ENCODE assay signal across 8 mouse cellular contexts in genomic region chr6:108784056-108784455, GRCm38 (mm10). TPM values are rescaled to one million over a fixed set of nuclear protein-coding genes. Genes with fewer than 3 reads are reported as not detected.
A peak's percentile ranks its signal among the peaks of the same experiment; 100 is the strongest.
DNase-seq lines count a peak whose midpoint lies in the region; ATAC-seq and TF ChIP-seq lines count a peak whose summit lies in the region.

No protein-coding gene starts in this region.

- no peaks in the 10 kb centered on the region for H3K9me3 ChIP-seq in kidney, embryonic 16.5 days (ENCODE audit: low read length)
- no peaks in the 10 kb centered on the region for H3K9me3 ChIP-seq in forebrain, embryonic 16.5 days (ENCODE audit: control insufficient read depth, low read length)
- no peaks in the 10 kb centered on the region for H3K9me3 ChIP-seq in liver, postnatal 0 days (ENCODE audit: low read length)
- H3K9me3 ChIP-seq in stomach, embryonic 14.5 days (ENCODE audit: control insufficient read depth, low read depth, low read length), result no peaks in the 10 kb centered on the region

- ATAC-seq in kidney, embryonic 16.5 days (ENCODE audit: low FRiP score, low TSS enrichment), result no peak
- ATAC-seq in forebrain, embryonic 16.5 days, result no peak
- no peak for ATAC-seq in liver, postnatal 0 days
- ATAC-seq in stomach, embryonic 14.5 days (ENCODE audit: insufficient number of reproducible peaks, insufficient read depth, low FRiP score, low read depth), result peak; percentile 51; the same call in 1 of the 2 replicates

- H3K4me2 ChIP-seq in kidney, embryonic 16.5 days (replicated peaks; ENCODE audit: low read depth, low read length), result peak overlapping the region; percentile 94
- H3K4me2 ChIP-seq in forebrain, embryonic 16.5 days (ENCODE audit: low read length), result peak overlapping the region; percentile 58
- peak overlapping the region; percentile 85 for H3K4me2 ChIP-seq in liver, postnatal 0 days (ENCODE audit: low read depth, low read length)
- peak overlapping the region; percentile 82 for H3K4me2 ChIP-seq in stomach, embryonic 14.5 days (replicated peaks; ENCODE audit: low read depth, low read length)

- peak overlapping the region; percentile 98 for H3K4me3 ChIP-seq in kidney, embryonic 16.5 days (ENCODE audit: low read length)
- peak overlapping the region; percentile 97 for H3K4me3 ChIP-seq in forebrain, embryonic 16.5 days (replicated peaks; ENCODE audit: low read length)
- peak overlapping the region; percentile 96 for H3K4me3 ChIP-seq in liver, postnatal 0 days (ENCODE audit: low read depth, low read length)
- H3K4me3 ChIP-seq in stomach, embryonic 14.5 days (ENCODE audit: low read depth, low read length), result peak overlapping the region; percentile 97

- peak overlapping the region; percentile 76; the same call in 1 of the 2 replicates for H3K27ac ChIP-seq in kidney, embryonic 16.5 days (ENCODE audit: low read length)
- H3K27ac ChIP-seq in forebrain, embryonic 16.5 days (ENCODE audit: low read length), result no peak overlapping the region
- H3K27ac ChIP-seq in liver, postnatal 0 days (ENCODE audit: low read depth), result peak overlapping the region; percentile 88
- no peak overlapping the region for H3K27ac ChIP-seq in stomach, embryonic 14.5 days (ENCODE audit: low read length)

- no peak for TF ChIP-seq EP300 in liver, postnatal 0 days (IDR thresholded peaks at IDR 0.05; ENCODE audit: low read depth)

- no peak for TF ChIP-seq CTCF in liver, postnatal 0 days (IDR thresholded peaks at IDR 0.05; ENCODE audit: low read depth)

- no peak for DNase-seq in kidney, adult 9 months
- peak; percentile 45 for DNase-seq in ZHBTc4 (ENCODE audit: low read depth, low spot score)
- DNase-seq in liver, postnatal 0 days, result no peak
- DNase-seq in thymus, postnatal 10 days (ENCODE audit: low spot score in 2 of 2), result no peak
- no peak for DNase-seq in ovary, postnatal 36 days (ENCODE audit: low spot score)

- WGBS in kidney, embryonic 16.5 days, result 16% methylated on average over 11 of the region's 11 CpGs
- WGBS in forebrain, embryonic 16.5 days, result 32% methylated on average over 11 of the region's 11 CpGs
- 14% methylated on average over 11 of the region's 11 CpGs for WGBS in liver, postnatal 0 days (ENCODE audit: insufficient replicate concordance)
- 25% methylated on average over 11 of the region's 11 CpGs for WGBS in stomach, embryonic 14.5 days

- H3K4me1 ChIP-seq in kidney, embryonic 16.5 days (ENCODE audit: insufficient read depth, low read length), result peaks cover 17% of the 10 kb centered on the region
- H3K4me1 ChIP-seq in forebrain, embryonic 16.5 days (replicated peaks; ENCODE audit: control insufficient read depth, insufficient read depth, low read length), result peaks cover 17% of the 10 kb centered on the region
- peaks cover 16% of the 10 kb centered on the region for H3K4me1 ChIP-seq in liver, postnatal 0 days (ENCODE audit: insufficient read depth)
- peaks cover 11% of the 10 kb centered on the region for H3K4me1 ChIP-seq in stomach, embryonic 14.5 days (ENCODE audit: control insufficient read depth, insufficient read depth, low read length)

- no peaks in the 10 kb centered on the region for H3K27me3 ChIP-seq in kidney, embryonic 16.5 days (ENCODE audit: insufficient read depth, low read length)
- H3K27me3 ChIP-seq in forebrain, embryonic 16.5 days (replicated peaks; ENCODE audit: control insufficient read depth, insufficient read depth, low read length), result no peaks in the 10 kb centered on the region
- no peaks in the 10 kb centered on the region for H3K27me3 ChIP-seq in liver, postnatal 0 days (ENCODE audit: insufficient read depth, low read length)
- no peaks in the 10 kb centered on the region for H3K27me3 ChIP-seq in stomach, embryonic 14.5 days (ENCODE audit: control insufficient read depth, insufficient read depth, low read length)

- H3K36me3 ChIP-seq in kidney, embryonic 16.5 days (ENCODE audit: insufficient read depth, low read length), result no peaks in the 10 kb centered on the region
- H3K36me3 ChIP-seq in forebrain, embryonic 16.5 days (ENCODE audit: control insufficient read depth, insufficient read depth), result no peaks in the 10 kb centered on the region
- no peaks in the 10 kb centered on the region for H3K36me3 ChIP-seq in liver, postnatal 0 days (replicated peaks; ENCODE audit: insufficient read depth, low read length)
- no peaks in the 10 kb centered on the region for H3K36me3 ChIP-seq in stomach, embryonic 14.5 days (ENCODE audit: control insufficient read depth, insufficient read depth, low read length)

- H3K9ac ChIP-seq in kidney, embryonic 16.5 days (replicated peaks; ENCODE audit: low read length), result peak overlapping the region; percentile 95
- H3K9ac ChIP-seq in forebrain, embryonic 16.5 days (replicated peaks; ENCODE audit: low read depth, low read length), result peak overlapping the region; percentile 93
- H3K9ac ChIP-seq in liver, postnatal 0 days (replicated peaks), result peak overlapping the region; percentile 91
- H3K9ac ChIP-seq in stomach, embryonic 14.5 days (replicated peaks; ENCODE audit: low read depth, low read length), result peak overlapping the region; percentile 93; the same call in 1 of the 2 replicates

RNA-seq across cellular contexts. Expression of gene Arl8b, which starts 1.2 kb away (rescaled TPM):
- polyA plus RNA-seq in kidney, embryonic 16.5 days (2015; fragmentation: Nextera tagmentation; extraction: Ambion mirVana), result 79.1 and 81.9 TPM in 2 replicates
- 104 and 110 TPM in 2 replicates for polyA plus RNA-seq in forebrain, embryonic 16.5 days (2015; fragmentation: Nextera tagmentation; extraction: Ambion mirVana)
- 33.2 and 34.5 TPM in 2 replicates for polyA plus RNA-seq in liver, postnatal 0 days (2015; fragmentation: Nextera tagmentation; extraction: Ambion mirVana)
- 82.6 and 89.0 TPM in 2 replicates for polyA plus RNA-seq in stomach, embryonic 14.5 days (2014; fragmentation: Nextera tagmentation; extraction: Ambion mirVana)

RNA-seq across cellular contexts. Expression of gene Edem1, which starts 44.4 kb away (rescaled TPM):
- polyA plus RNA-seq in kidney, embryonic 16.5 days (2015; fragmentation: Nextera tagmentation; extraction: Ambion mirVana), result 18.8 and 23.7 TPM in 2 replicates
- polyA plus RNA-seq in forebrain, embryonic 16.5 days (2015; fragmentation: Nextera tagmentation; extraction: Ambion mirVana), result 6.8 and 7.3 TPM in 2 replicates
- 23.1 and 25.7 TPM in 2 replicates for polyA plus RNA-seq in liver, postnatal 0 days (2015; fragmentation: Nextera tagmentation; extraction: Ambion mirVana)
- polyA plus RNA-seq in stomach, embryonic 14.5 days (2014; fragmentation: Nextera tagmentation; extraction: Ambion mirVana), result 29.0 and 38.6 TPM in 2 replicates

Comparison
In these comparisons a context has a peak if more than half of its experiments do, and no peak if none do; other contexts are left out.
1. H3K27ac ChIP-seq: peak in kidney, embryonic 16.5 days (single experiment) and liver, postnatal 0 days (single experiment); none in forebrain, embryonic 16.5 days (single experiment) and stomach, embryonic 14.5 days (single experiment).
2. Peak in every context shown above with its lines, with median percentiles within 50 percentile points of each other: H3K4me2 ChIP-seq, H3K4me3 ChIP-seq and H3K9ac ChIP-seq.